ENCODE assay signal across 10 mouse cellular contexts in the genomic region with DNA sequence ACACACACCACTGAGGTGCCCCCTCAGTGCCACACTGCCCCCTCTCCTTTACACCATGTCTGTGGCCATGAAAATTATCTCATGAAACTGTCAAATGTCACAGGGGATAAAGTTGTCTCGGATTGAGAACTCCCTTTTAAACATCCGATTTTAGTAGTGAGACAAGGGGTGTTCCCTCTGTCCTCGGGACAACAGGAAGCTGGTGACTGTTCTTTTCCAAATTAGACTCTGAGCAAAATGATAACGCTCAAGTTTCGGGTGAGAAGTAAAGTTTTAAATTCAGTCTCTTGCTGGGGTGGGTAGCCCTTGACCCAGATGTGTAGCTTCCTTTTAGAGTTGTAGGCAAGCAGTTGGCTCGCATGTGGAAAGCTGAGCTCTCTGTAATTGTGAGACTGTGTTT.
DNase-seq lines count a peak whose midpoint lies in the region; ATAC-seq lines count a peak whose summit lies in the region.
"Had no signal": no experiment of that assay in that cellular context is flagged by ENCODE, and none has a peak within 500 bp of the region (broad histone marks: within the 10 kb centered on the region; RNA-seq: fewer than 3 reads in every experiment).

No protein-coding gene starts in this region.

- no peak for ATAC-seq in megakaryocyte progenitor cell, adult 5-6 weeks (replicated peaks; ENCODE audit: poor library complexity)
- ATAC-seq: forebrain, embryonic 14.5 days had no signal

- DNase-seq in adrenal gland, postnatal 14 days = peak; percentile 11
- no peak for DNase-seq in adrenal gland, postnatal 10 days
- DNase-seq in kidney, adult 18-20 months = peak; percentile 14
- no peak for DNase-seq in kidney, adult 11 months
- DNase-seq in lung, postnatal 10 days = peak; percentile 1
- no peak for DNase-seq in lung, postnatal 14 days
- DNase-seq: cerebellum, adult 8-10 months; thymus, postnatal 36 days had no signal

Comparison
In these comparisons a context has a peak if more than half of its experiments do, and no peak if none do; other contexts are left out.
1. DNase-seq: peak in adrenal gland, postnatal 14 days (single experiment), kidney, adult 18-20 months (single experiment) and lung, postnatal 10 days (single experiment); none in adrenal gland, postnatal 10 days (single experiment), kidney, adult 11 months (single experiment) and lung, postnatal 14 days (single experiment).